Mouse (Mus musculus) cerebellum, adult 8-10 months (tissue): ENCODE data around the gene Atpaf1.

Experiments
- DNase-seq: peaks from one replicate; pipeline ENCODE4 v3.0.0; 2022

Gene Atpaf1

DNA sequence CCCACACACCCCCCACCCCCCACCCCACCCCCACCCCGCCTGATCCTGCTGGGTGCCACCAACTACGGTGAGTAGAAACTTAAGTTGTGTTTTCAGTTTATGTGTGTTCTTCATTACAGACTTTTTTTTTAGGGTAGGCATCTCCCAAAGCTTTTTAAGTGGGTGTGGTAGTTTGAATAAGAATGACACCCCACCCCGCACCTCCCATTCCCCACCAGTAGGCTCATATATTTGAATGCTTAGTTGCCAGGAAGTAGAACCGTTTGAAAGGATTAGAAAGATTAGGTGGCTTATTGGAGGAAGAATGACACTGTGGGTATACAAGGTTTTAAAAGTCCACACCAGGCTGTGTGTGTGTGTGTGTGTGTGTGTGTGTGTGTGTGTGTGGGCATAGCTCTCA, 27.7 kb downstream of the Atpaf1 start:
- DNase-seq, result no peak

DNA sequence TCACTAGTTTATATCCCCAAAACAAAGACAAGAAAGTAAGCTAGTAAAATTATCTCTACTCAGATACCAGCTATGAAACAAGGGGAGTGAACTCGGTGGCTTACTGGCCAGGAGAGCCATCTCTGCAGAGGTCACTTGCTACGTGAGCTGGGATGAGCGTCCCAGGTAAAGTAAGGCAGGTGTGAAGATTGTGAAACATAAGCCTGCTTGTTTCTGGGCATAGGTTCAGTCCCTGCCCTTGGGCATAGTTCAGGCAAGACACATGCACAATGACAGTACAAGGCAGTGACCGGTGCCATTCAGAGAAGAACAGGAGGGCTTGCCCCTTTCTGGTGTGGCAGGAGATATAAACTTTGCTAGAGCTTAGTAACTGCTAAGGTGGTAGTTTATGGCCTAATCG, 31.0 kb downstream of the Atpaf1 start:
- DNase-seq, result no peak

DNA sequence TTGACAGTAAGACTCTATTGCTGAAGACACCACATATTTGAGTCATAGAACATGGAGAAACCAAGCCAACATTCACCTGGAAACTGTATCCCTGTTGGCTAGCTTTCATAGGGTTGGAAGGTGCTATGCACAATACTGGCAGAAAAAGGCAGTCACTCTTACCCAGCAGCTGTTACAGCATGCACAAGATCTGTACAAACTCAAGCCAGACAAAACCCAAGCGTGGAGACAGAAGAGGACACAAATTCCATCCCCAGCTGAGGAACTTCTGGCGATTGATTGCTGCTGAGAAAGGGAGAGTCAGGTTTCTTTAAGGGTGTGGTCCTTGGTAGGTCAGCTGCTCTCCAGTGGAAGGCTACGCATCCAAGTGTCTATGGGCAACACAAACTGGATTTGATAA, 35.6 kb downstream of the Atpaf1 start:
- no peak for DNase-seq

DNA sequence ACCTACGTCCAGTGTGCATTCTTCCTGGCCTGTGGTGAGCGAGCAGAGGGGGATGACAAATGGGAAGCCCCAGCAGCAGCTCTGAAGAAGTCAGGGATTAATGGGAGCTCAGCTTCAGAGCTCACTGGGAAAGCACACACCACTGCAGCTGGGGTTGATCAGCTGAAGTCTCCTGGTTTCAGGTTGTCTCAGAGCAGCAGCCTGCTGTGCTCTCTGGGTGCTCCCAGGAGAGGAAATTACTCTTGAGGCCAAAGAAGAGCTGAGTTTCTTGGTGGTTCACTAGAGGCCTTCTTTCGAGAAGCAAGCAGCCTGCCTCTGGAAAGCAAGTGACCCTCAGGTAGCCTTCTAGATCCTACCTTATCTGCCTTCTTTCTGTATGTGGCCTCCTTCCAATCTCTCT, 36.3 kb downstream of the Atpaf1 start:
- no peak for DNase-seq

DNA sequence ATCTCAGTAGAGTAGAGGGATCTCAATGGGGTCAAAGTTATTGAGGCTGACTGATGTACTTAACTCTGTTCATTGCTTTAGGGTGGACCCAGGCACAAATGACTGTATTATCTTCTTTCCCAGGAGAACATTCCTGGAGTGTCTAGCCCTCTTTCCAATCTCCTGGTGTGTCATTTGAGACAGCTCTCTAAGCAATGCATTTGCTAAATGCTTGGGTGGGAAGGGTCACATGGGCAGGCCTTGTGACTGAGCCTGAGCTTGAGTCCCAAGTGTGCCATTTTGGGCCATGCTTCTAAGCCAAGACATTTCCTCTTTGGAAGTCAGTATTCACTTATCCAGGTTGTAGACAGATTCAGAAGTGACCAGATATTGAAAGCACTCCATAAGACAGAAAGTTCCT, 36.8 kb downstream of the Atpaf1 start:
- DNase-seq, result no peak

DNA sequence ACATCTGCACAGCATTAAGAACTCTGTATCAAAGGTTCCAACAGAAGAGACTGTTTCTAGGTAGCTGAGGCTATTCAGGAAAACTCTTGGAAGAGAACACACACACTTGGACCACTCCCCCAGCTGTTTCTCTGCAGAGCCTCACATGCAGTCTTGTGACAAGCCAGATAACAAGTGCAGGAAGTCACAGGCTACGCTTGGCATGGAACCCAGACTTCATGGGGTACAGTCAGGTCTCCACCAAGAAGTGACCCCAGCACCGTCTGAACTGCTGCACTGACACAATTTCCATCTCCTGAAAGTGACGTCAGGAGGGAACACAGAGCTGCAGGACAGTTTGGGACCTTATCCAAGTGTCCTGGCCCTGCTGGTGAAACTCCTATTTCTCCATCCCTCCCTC, 37.3 kb downstream of the Atpaf1 start:
- no peak for DNase-seq

DNA sequence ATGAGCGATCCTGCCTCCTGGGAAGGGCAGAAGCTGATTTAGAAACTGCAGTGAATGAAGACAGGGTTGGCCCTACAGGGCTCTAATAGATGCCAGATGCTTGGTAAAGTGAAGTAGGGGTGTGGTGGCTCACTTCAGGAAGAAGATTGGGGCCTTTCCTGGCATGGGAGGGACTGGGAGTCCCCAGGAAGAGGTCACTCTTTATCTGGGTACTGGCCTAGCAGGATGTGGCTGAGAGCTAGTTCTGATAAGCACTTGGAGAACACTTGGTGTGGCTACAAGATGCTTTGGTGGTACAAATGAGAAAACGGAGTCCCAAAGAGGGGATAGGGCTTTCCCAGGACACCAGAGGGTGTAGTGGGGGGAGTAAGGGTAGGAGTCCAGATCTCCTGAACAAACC, 39.6 kb downstream of the Atpaf1 start:
- DNase-seq, result no peak

DNA sequence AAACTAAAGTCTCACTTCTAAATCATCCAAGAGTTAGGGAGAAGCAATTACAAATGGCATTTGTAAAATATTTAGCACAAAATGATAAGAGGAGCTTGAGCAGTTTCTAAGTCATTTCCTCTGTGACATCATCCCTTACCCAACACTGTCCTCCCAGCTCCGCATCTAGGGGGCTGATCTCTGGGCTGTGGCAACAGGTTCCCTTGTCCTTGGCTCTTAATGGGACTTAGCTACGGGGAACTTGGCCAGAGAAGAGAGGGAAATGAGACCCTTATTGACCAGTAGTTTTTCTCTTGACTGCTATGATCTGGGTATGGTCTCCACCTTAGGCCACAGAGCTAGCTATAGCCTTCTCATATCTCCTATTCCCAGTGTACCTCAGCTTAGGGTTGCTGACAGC, 40.7 kb downstream of the Atpaf1 start:
- no peak for DNase-seq

DNA sequence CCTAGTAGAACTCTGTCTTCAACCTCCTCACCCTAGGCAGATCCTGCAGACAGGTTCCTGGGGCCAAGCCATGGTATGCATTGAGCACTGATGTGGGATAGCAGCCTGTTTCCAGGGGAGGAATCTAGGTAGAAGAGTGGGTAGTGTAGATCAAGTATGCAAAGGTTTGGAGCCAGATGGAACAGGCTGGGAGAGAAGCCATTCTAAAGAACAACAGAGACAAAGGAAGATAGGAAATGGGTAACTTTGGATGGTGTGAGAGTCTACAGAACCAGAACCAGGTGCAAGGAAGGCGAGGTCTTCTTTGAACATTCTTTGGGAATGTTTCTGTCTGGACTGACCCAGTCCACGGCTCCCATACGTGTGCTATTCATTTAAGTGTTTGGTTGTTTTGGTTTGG, 42.5 kb downstream of the Atpaf1 start:
- no peak for DNase-seq

DNA sequence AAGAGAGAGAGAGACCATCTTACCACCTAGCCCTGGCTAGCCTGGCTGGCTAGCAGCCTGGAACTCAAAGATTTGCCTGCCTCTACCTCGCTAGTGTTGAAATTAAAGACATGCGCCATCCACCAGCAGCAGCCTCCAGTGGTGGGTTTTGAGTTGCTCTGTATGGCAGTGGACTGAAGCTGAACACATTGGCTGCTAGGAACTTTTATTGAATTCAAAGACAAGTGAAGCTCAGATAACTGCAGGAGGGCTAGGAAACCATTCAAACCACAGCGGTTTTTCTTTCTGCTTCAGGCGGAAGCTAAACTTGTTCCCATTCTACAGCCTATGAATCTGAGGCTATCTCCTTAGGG, 42.9 kb downstream of the Atpaf1 start:
- no peak for DNase-seq

DNA sequence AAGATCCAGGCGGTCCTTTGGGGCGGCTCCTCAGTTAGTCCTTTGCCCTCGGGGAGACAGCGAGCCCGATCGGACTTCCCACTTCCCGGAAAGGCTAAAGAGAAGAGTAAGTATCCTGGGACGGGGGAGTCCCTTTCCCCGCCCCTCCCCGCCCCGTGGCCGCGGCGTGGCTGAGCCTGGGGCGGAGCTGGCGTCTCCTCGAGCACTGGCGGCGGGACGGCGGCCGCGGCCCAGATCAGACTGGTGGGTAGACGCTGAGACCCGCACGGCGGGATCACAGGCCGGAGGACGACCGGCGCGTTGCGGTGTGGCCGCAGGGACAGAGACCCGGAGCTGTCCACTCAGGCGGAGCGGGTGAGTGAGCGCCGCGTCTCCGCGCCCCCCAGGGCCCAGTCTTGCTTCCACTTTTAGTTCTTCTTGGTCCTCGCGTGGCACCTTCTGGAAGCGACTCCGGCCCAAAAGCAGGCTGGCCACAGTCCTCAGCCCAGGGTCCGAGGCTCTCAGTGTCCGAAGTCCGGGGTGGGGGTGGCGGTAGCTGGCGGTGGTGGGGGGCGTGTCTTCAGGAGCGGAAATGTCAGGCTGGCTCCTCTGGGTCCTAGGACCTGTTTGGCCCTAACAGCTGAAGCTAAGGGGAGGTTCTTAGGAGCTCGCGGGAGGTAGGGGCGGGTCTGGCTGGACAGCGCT, 43.4 kb downstream of the Atpaf1 start, which contains the start of gene Mob3c:
Gene Mob3c (plus strand): TSS at position 205 of the 684 bp plus-strand sequence.
- peak; percentile 47 for DNase-seq

DNA sequence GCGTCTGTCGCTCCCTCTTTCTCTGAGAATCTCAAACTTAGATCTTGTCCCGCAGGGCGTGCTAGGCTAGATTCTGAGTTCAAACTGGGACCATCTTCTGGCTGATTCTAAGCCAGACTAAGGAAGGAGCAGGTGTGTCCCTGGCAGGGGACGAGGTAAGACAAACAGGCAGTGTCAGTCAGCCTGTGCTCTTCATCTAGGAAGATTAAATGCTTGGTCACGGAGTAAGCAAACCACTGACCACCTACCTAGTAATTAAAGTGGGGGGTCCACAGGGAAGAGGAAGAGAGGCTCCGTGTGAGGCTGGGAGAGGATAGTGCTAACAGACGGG, 43.9 kb downstream of the Atpaf1 start:
- no peak for DNase-seq

DNA sequence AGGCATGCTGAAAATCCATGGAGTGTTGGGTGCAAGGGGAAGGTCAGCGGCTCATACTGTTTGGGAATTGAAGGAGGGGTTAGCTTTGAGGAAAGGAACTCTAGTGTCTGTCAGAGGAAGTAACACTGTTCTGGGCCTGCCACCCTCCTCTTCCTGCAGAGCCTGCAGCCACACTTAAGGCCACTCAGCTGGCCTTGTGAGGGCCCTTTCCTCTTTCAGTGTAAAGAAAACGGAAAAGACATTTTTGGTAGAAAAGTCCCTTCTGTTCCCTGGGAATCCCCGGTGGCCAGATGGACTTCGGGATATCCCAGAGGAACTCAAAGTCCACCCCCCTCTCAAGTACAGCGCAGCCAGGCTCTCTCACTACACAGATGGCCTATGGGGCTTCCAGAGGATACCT, 45.9 kb downstream of the Atpaf1 start:
- no peak for DNase-seq

DNA sequence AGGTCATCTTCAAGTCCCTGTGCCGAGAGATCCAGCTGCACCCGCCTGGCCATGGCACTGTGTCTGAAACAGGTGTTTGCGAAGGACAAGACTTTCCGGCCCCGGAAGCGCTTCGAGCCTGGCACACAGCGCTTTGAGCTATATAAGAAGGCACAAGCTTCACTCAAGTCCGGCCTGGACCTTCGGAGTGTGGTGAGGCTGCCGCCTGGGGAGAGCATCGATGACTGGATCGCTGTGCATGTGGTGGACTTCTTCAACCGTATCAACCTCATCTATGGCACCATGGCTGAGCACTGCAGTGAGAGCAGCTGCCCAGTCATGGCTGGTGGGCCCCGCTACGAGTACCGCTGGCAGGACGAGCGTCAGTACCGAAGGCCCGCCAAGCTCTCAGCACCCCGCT, 46.6 kb downstream of the Atpaf1 start:
- DNase-seq, result no peak

DNA sequence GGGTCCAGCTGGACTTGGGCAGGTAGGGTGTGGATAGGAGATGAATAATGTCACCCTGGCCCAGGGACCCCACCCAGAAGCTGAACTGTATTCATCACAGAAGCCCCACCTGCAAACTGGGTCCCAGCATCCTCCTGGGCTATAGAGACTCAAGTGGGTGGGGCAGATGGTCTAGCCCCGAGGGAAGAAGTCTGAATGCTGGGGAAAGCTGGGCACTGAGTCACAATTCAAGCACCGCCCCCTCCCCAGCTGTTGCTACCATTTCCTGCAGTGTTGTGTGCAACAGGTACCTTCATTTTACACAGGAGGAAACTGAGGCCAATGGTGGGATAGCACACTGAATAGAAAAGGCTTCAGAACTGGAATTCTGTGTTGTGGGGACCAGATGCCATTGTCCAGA, 47.4 kb downstream of the Atpaf1 start:
- DNase-seq, result no peak

DNA sequence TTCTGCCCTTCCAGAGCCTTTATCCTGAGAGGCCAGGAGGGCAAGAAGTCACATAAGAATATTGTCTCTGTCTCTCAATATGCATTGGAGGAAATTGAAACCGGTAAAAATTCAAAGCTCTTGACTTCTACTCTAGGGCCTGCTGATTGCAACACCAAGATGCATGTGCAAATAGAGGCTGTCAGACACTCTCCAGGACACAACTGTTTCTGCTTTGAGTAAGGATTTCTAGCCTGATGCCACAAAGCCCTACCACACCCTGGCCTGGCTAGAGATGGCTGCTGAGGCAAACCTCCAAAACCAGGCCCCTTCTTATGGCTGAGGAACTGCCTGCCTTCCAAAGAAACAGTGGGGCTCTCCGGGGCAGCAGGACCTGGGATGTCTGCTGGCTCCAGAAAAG, 51.0 kb downstream of the Atpaf1 start:
- no peak for DNase-seq

DNA sequence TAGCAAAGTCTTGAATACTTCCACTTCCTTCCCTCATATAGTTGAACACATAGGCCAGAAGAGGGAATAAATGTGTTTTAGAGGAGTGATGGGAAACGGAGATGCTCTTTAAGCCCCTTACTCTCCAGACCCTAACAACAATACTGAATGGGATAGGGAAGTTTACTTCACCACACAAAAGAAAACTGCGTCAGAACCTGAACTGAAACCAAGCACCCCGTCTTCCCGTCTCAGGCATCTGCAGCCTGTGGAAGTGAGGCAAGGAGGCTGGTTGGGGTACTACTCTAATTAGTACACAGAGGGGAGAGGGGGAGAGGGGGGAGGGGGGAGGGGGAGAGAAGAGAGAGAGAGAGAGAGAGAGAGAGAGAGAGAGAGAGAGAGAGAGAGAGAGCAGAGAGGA, 53.6 kb downstream of the Atpaf1 start:
- DNase-seq, result no peak

DNA sequence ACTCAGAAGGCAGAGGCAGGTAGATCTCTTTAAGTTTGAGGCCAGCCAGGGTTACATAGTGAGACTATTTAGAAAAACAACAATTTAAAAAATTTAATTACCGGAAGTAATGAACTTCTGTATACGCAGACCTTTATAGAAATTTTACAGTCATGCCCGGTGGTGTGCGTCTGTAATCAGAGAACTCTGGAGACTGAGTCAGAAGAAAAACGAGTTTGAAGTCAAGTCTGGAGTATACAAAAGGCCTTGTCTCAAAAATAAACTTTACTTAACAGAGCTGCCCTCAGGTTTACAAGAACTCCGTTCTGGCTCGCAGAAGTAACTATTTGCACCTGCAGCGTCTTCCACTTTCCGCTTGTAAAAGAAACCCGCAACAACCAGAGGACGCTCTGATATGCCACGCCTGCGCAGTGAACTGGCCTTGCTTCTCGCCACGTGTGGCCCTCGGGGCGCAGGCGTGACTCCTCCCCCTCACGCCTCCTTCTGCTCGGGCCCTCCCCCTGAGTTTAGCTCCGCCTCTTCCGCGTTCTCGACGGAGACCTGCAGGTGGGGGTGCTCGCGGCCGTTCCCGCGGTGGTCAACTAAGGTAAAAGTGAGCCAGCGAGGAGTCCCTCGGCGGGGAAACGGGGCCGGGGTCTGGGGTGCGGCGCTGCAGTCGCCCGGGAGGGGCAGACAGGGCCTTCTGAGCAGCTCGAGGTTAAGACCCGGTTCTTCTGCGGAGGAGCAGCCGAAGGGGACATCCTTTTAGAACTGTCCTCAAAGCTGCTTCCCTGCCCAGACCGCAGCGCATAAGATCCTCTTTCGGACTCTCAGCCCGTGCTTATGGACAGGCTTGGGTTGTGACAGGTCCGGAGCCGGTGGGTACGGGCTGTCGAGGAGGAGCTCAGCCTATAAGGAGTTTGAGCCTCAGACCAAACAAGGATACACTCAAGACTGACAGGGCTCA, 54.4 kb downstream of the Atpaf1 start, which contains the start of gene Mknk1:
Gene Mknk1 (plus strand): TSS at position 503 of the 946 bp plus-strand sequence.
- DNase-seq, result peak; percentile 90

DNA sequence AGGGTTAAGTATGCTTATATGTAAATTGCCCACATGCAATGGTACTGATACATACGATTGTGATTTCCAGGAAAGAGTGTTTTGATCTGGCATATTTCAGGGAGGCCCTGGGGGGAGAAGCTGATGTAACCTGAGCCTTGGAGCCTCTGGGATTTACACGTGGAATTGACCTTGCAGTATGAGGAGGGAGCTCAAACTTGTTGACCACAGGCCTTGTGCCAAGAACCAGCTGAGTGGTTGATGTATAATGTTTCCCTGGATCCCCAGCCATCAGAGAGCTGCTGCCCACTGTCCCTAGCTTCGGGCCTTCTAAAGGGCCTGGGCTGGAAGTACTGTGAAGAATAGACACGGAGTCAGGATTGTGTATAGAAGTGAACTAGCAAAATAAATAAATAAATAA, 55.3 kb downstream of the Atpaf1 start:
- no peak for DNase-seq

DNA sequence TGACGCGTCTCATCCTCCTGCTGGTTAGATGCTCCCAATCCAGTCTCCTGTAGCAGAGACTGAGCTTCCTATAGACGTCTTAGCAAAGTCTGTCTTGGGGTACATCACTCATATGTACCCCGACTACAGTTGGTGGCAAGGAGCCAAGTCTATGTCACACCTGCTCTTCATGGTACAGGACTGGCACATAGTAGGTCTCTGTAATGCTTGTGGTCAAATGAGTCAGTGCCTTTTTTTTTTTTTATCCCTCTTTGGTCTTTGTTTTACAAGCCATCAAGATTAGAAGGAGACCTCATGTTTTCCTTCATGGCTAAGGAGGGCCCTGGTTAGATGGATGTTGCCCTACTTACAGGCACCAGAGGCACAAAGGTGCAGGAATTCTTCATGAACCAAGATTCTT, 56.2 kb downstream of the Atpaf1 start:
- DNase-seq, result no peak

DNA sequence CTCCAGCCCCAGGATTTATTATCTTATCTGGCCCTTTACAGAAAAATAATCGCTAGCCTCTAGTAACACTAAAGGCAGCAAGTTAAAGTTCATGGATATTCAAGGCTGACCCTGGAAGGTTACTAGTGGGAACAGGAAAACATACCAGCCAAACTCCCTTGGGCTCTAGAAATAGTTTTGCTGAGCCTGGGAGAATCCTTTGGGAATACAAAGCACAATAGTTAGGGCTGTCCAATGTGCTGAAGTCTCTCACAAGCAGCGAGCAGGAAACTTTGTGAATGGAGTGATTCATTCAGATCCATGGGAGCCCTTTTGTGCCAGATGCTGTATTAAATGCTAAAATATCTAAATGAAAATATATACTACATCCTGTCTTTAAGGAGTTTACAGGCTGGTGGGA, 62.0 kb downstream of the Atpaf1 start:
- no peak for DNase-seq

DNA sequence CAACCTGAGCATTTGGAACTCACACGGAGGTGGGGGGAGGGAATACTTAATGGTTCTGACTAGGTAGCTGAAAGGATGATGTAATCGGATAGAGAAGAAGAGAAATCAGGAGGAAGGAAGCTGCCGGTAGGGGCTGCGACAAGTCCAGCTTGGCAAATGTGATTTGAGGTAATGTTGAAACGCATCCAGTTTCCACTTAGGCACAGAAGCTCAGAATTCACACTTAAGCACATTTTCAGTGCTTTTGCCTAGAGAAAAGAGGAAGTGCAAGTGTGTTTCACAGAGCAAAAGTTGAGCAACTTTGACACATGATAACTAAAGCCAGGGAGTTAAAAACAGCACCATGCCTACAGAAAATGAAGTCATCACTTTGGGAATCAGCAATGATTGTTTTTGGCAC, 62.8 kb downstream of the Atpaf1 start:
- DNase-seq, result no peak

DNA sequence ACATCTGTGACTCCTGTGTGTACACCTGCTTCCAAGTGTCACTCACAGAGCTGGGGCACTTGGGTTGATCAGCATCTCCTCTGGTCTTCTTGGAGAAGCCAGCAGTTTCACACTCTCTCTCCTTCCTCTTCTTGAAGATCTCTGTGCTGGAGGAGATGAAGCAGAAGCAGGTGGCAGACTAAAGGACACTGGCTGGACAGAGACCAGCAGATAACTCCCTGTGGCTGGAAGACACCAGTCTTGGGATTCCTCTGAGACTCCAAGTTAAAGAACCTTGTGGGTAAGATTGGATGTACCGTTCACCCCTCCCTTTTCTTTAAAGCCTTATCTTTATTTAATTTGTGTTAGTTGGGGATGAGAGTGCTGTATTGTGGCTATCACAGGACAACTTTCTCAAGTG, 63.5 kb downstream of the Atpaf1 start:
- no peak for DNase-seq

DNA sequence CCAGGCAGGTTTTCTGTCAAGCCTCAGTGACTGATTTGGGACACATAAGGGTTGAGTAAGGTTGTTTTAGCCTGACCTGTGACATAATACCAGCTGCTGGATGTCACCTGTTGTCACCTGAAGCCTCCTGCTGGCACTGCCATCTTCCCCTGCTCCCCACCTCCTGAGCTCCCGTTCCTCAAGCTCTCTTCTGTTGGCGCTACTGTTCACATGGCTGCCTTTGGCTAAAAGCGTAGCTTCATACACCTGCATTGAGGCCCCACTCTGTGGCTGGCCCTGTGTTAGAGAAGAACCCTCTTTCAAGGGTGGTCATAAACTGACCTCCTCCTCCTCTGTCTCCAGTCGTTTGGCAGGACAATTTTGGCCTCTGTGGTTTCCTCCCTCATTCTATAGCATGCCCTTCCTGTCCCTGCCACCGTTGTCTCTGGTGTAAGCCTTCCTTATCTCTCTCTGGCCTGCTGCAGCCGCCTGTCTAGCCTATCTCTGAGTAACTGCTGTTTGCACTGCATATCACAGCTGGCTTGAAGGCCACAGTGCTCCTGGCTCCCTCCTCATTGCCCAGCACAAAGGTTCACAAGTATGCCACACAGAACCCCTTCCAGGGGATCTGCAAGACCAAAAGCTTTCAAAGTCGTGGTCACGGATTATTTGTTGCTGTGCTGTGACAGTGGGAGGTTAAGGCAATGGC, 64.5 kb downstream of the Atpaf1 start:
- DNase-seq, result no peak
